Mouse (Mus musculus): ENCODE data around the gene Fam234a.
"Not testable (repeated sequence)": the region's sequence is repeated elsewhere in the genome, so short reads cannot be mapped to it uniquely, and the experiment has no call there.

Fam234a gene

DNA sequence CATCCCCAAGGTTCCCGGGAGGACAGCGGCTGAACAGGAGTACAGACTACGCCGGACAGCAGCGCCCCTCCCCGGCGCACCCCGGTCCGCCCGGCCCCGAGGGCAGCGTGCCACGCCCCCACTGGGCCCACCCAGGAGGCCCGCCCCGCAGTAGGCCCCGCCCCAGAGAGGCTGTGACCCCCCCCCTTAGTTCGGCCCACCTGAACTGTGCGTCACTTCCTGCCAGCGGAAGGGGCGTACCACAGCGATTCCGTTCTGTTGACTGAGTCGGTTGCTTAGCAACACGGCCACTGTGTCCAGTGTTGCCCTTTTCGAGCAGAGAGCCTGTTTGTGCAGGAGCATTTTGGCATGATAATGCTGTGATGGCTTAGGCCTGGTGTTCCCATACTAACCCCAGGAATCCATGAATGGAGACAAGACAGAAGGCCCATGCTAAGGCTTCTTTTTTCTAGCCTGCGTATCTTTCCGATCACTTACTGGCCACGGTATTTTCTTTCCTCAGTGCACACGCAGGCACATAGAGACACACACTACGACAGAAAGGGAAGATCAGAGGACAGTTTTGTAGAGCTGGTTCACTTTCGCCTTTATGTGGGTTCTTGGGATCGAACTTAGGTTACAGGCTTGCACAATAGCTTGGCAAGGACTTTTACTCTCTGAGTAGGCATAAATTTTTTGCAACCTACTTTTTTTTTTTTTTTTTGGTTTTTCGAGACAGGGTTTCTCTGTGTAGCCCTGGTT, at the start of gene Fam234a:
Gene Fam234a, minus strand, starts transcription at position 142 of the 741 bp plus-strand sequence.
- DNase-seq, result peak; percentile 98

DNA sequence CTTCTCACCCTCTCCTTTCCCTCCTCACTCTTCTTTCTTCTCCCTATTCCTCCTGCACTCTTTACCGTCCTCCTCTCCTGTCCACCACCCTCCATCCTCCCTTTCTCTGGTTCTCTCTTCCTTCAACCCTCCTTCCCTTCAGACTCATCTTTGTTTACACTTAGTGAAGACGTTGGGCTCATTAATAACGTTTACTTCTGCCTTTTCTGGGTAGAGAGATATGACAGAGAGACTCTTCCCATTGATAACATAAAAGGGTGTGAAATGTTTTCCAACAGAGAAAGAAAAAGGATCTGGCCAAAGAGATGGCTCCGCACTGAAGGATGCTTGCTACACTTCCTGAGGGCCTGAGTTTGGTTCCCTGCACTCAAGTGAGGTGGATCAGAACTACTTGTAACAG, 45.4 kb upstream of the Fam234a start:
- DNase-seq, result no peak

DNA sequence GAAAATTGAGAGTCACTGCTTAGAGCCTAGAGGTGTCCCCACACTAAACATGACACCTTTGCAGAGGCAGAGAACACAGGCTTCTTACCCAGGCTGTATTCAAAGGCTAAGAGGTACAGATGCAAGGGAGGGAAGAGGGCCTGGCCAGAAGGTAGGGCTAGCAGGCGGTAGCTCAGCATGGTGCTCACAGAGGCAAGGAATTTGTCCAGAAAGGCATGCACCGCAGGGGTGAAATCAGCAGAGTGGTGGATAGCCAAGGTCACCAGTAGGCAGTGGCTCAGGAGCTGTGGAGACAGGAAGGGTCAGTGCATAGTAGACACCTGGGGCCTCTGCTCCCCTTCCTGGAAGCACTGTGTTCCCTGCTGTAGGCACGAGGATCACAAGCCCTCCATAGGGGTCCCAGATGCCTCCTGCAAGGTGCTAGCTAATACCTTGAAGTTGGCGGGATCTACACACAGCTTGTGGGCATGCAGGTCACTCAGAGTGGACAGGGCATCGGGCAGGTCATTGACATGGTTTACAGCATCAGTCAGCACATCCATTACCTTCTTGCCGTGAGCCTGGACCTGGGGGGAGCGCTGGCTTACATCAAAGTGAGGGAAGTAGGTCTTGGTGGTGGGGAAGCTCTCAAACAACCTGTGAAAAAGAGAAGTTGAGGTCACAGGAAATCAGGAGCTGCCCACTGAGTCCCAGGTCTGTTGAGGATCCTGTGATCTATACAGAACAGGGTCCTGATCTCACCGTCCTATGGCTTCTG, 42.3 kb upstream of the Fam234a start:
- no peak for DNase-seq

DNA sequence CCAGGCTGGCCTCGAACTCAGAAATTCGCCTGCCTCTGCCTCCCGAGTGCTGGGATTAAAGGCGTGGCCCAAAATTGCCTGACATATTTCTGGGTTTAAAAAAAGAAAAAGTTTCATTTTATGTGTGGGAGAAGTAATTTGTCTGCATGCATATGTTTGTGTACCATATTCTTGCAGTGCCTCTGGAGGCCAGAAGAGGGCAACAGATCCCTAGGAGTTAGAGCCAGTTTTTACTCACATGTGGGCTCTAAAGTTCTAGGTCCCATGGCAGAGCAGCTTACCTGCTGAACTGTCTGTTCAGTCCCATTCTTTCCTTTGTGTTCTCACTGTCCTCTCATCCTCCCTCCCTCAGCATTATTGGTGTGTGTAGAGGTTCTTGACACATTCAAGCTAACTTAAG, 32.7 kb upstream of the Fam234a start:
- peak; percentile 53 for DNase-seq

DNA sequence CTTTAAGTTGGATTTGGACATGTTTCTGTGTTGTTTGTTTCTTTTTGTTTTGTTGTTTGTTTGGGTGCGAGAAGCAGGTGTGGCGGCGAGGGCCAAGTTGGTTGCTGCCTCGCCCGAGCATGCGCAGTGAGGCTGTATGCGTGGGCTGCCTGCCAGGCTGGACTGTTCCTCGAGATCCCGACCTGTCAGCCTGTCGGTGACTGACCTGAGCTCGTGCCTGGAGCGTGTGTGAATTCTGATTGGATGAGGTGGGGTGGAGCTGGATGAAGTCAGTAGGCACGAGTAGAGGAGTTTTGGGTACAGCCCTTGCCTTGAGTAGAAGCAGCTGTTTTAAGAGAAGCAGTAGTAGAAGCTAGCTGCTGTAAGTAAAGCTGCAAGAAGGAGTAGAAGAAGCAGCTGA, 31.9 kb upstream of the Fam234a start:
- DNase-seq, result no peak

DNA sequence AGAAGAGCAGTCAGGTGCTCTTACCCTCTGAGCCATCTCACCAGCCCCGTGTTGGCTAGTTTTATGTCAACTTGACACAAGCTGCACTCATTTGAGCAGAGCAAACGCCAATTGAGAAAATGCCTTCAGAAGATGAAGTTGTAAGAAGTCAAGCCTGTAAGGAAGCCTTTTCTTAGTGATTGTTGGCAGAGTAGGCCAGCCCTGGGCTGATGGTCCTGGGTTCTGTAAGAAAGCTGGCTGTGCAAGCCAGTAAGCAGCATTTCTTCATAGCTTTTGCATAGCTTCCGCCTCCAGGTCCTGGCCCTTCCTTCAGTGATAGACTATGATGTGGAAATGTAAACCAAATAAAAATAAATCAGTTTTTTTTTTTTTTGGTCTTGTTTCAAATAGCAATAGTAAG, 28.5 kb upstream of the Fam234a start:
- DNase-seq, result no peak

DNA sequence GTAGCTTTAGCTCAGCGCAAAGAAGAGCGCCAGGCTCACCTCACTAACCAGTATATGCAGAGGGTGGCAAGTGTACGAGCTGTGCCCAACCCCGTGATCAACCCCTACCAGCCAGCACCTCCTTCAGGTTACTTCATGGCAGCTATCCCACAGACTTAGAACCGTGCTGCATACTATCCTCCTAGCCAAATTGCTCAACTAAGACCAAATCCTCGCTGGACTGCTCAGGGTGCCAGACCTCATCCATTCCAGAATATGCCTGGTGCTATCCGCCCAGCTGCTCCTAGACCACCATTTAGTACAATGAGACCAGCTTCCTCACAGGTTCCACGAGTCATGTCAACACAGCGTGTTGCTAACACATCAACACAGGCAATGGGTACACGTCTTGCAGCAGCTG, 25.5 kb upstream of the Fam234a start:
- not testable (repeated sequence) for DNase-seq

DNA sequence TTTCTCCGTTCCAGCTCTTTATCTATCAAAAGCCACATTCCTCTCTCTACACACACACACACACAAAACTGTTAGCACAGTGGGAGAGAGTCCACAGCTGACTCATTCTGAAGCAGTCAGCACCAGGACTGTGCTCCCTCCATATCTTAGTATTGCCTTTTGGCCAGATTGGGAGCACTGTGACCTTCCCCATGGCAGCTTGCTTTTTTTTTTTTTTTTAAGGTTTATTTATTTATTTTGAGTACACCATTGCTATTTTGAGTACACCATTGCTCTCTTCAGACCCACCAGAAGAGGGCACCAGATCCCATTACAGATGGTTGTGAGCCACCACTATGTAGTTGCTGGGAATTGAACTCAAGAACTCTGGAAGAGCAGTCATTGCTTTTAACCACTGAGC, 24.8 kb upstream of the Fam234a start:
- no peak for DNase-seq

DNA sequence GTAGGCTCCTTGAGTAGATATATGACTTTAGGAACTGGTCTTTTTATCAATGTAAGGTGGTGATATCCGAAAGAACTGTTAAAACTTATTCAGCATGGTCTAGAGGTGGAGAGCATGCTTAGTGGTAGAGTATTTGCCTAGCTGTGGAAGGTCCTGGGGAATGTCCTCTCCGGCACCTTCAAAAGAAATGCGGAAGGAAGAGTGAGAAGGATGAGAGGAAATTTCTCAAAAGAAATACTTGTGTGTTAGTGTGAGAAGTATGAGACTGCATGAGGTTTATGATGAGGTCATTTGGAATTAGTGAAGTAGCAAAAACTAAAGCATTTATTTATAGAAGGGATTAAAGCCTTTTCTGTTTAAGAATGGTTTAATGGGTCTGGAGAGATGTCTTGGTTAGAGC, 18.3 kb upstream of the Fam234a start:
- no peak for DNase-seq

DNA sequence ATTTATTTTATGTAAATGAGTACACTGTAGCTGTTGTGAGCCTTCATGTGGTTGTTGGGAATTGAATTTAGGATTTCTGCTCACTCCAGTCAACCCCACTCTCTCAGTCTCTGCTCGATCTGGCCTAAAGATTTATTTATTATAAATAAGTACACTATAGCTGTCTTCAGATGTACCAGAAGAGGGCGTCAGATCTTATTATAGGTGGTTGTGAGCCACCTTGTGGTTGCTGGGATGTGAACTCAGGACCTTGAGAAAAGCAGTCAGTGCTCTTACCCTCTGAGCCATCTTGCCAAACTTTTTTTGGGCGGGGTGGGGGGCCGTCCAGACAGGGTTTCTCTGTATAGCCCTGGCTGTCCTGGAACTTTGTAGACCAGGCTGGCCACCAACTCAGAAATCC, 17.8 kb upstream of the Fam234a start:
- no peak for DNase-seq

DNA sequence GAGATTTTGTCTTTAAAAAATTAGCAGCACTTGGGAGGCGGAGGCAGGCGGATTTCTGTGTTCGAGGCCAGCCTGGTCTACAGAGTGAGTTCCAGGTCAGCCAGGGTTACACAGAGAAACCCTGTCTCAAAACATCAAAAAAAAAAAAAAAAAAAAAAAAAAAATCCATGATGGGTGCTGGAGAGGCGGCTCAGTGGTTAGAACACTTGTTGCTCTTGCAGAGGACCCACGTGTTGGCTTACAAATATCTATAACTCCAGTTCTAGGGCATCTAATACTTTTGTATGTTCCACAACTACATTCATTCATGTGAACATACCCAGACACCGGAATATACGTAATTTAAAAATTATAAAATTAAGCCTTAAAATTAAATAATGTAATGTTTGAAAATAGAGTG, 11.3 kb upstream of the Fam234a start:
- DNase-seq, result no peak

DNA sequence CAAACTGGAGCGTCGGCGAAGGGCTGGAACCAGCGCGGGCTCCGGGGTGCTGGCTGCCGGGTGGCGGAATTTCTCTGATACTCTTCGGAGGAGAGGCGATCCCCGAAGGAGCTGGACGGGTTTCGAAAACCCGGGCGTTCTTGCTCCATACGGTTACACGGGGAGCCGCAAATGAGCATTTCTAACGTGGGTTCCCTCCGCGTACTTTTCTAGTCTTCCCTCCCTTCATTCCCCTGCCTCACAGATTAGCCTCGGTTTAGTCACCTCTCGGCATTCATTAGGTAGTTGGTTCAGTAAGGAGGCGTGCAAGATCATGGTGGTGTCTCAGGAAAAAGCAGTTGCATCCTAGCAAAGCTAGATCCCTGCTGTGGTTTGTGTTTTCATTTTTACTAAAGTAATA, 9.4 kb upstream of the Fam234a start:
- no peak for DNase-seq

DNA sequence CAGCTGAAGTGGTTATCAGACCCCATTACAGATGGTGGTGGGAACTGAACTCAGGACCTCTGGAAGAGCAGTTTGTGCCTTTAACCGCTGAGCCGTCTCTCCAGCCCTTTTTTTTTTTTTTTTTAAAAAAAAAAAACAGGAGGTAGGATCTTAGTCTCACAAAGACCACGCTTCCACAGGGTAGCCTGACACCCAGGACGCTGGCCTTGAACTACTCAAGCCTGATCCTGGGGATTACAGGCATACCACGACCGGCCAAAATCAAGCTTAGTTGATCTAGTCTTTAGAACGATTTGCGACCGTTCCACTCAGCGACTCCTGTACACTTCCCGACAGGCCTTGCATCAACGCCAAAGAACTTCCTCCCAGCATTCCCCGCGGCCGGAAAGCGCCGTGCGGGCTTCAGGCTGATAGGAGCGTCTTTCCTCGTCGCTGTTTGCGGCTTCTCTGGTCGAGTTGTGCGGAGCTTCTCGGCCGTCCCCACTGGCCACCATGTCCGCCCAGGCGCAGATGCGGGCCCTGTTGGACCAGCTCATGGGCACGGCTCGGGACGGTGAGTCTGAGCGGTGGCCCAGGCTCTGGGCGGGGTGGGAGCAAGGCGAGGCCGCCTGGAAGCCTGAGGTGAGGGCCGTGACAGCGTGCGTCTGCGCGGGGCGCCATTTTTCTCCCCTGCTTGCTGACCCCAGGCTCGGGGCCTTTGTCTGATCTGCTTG, 8.7 kb upstream of the Fam234a start, which contains the start of gene Luc7l:
Gene Luc7l, plus strand, starts transcription at position 358 of the 713 bp plus-strand sequence.
- DNase-seq, result peak; percentile 96

DNA sequence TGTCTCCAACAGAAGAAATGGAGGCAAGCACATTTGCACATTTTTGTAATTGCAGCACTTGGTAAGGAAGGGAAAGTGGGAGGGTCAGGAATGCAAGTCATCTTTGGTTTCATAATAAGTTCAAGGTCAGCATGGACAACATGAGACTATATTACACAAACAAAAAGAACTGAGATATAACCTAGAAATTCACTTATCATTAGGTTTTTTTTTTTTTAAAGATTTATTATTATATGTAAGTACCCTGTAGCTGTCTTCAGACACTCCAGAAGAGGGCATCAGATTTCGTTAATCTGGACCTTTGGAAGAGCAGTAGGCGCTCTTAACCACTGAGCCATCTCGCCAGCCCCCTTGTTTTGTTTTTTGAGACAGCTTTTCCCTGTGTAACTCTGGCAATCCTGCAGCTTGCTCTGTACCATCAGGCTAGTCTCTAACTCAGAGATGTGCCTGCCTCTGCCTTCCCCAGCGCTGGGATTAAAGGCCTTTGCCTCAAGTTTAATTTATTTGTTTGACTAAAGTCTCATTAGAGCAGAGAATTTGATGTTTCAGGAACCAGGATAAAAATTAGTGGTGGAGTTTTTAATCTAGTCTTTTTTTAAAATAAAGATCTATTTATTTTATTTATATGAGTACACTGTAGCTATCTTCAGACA, 8.0 kb upstream of the Fam234a start:
- no peak for DNase-seq

DNA sequence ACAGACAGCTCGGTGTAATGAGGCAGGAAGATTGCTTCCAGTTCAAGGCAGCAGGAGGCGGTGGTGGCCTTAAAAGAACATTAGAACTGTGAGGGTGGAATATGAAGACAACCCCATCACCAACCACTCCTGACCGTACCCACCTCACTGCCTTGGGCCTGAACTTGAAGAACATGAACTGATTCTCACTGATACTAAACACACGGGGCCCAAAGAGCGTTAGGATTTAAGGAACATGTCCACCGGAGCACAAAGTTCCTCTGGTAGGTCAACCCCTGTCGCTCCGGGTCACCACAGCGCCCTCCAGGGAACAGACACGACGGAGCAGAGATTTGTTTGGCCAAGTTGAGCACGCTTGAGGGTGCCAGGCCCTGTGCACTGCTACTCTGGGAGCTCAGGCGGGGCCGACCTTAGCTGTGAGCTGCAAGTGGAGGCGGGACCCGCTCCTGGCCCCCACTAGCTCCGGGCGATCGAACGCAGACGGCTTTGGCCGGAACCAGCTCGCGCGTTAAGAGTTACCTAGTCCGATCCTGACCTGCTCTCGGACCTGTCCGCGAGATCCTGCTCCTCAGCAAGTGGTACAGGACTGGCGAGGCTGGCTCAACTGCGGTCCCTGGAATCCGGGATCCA, 456 bp downstream of the Fam234a start:
- peak; percentile 87 for DNase-seq

DNA sequence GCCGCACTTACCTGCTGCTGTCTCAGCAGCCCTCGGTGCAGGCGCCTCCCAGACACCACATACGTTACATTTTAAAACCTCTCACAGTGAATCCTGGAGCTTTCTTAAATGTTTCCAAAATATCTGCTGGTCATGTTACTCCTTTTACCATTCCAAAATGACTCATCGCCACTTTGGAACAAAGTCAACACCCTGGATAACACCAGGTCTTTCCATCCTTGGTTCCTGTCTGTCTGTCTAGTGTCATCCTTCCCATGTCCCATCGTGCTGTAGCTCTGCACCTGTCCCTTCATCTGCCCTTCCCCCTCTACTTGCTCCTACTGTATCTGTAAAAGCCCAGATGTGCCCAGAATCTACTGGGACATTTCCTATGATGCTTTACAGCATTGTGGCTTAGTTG, 3.1 kb downstream of the Fam234a start:
- no peak for DNase-seq

DNA sequence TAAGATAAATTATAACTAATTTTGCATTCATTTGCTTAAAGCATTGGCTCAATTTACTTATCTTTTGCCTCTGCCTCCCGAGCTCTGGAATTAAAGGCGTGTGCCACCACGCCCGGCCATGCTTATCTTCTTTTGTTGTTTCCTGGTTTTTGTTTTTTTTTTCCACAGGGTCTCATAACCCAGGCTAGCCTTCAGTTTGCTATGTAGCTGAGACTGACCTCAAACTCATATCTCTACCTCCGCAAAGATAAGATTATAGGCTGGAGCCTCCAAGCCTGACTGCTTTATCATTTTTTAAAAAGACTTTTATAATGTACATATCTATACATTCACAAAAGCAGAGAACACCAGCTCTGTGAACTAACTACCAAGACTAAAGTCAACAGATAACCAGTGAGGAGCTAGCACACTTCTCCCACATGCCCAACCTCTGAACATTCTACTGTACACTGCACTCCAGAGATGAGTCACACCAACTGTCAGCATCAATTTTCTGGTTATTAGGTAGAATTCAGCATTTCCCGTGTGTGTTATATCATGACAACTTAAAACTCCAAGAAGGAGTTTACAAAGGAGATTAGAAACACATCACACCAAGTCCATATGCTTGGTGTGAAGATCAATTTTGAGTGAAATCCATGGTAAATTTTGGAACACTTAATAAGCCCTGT, 3.8 kb downstream of the Fam234a start:
- no peak for DNase-seq

DNA sequence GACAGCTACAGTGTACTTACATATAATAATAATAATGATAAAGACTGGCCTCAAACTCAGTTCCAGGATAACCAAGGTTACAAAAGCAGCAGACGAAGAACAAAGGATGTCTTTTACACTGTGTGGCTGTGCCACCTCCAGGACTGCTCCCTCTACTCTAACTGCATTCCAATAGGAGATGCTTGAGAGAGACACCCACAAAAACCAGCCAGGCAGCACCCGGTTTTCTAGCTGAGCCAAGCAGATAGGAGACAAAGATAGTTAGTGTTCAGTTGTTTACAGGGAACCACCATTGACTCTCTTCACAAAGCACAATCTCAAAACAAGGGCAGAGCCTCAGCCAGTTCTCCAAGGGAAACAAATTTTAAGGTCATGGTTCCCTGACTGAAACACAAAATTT, 4.5 kb downstream of the Fam234a start:
- DNase-seq, result no peak

DNA sequence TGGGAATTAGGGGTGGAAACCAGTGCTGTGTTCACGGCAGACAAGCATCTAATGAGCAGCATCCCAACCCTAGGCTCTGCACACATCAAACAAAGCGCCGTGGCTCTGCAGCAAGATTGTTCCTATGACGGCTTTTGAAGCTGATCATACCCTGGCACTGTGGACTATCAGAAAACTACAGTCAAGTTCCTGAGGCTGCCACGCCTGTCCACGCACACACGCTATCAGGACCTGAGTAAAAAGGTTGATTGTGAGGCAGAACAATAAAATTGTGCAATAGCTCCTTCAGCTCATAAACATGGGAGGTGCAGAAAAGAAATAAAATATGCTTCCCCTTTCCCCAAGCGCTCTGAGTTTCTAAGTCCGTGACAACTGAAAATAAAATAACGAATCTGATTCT, 6.4 kb downstream of the Fam234a start:
- peak; percentile 29 for DNase-seq

DNA sequence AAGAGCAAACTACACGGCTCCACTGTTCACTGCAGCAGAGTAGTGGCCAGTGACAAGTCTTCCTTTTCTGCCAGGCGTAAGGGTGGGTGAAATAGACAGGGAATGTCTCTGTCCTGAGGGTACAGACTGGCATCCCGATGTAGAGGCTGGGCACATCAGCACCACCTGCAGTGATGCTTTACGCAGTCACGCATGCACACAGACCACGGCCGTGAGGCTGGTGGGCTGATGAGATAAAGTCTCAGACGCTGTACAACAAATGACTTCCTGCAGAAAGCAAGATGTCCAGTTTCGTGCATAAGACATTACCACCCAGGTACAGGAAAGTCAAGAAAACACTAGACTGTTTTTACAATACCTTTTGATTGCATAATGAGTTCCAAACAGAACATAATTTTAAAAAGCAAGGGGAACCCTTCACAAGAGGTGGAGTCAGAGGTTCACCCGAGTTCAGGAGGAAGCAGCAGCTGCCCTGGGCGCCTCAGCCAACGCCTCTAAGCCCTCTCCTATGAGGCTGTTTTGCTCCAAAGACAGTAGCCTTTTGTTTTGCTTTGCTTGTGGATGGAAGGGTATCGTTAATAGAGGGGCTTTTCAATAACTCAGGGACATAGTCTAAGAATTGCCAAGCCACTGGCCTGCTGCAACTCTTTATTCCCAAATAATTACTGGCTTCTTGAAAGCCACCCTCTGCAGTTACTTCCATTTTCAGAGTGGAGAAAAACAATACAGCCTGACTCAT, 8.8 kb downstream of the Fam234a start:
- peak; percentile 34 for DNase-seq

DNA sequence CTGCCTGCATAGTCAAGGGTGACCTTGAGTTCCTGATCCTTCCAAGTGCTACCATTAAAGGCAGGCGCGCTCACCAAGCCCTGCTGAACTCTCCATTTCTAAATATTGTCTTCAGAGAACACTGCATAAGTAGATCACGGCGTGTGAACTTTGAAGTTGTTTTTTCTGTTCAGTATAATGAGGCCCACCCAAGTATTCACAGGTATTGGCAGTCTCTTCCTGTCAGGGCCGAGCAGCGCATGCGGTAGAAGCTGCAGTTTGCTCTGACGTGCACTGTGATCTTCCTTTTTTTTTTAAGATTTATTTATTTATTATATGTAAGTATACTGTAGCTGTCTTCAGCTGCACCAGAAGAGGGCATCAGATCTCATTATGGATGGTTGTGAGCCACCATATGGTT, 9.7 kb downstream of the Fam234a start:
- DNase-seq, result no peak

Measured in lung, postnatal 36 days (tissue).